Mouse (Mus musculus) left cerebral cortex, postnatal 25 days (tissue): ENCODE measurements around the gene Txndc17. TPM values are rescaled to one million over a fixed set of nuclear protein-coding genes. Genes with fewer than 3 reads are reported as not detected.
"Not testable (repeated sequence)": the region's sequence is repeated elsewhere in the genome, so short reads cannot be mapped to it uniquely, and the experiment has no call there.

ENCODE experiments used
- DNase-seq, 2 experiments: peaks; one replicate each; pipeline ENCODE4 v3.0.0; 2022; ENCODE audit warnings: low spot score in 2 of 2, mixed read lengths in 1 of 2
- intact Hi-C: fragments of 180-260 bp; cut with DNase I; formaldehyde crosslinking; loops from one replicate; pipeline ENCODE4 v1.15.1; 2025
- total RNA-seq, 2 experiments: library from RNA; stranded (reverse); gene quantifications; 2 replicates each; pipeline ENCODE4 v1.2.3; 2021

The Txndc17 gene
- 10 to 100 TPM; 30.6 to 32.3 TPM for total RNA-seq

- intact Hi-C loops, result loop anchor here (2.0 kb wide), 1 partner anchor 155 kb away; no protein-coding TSS in a partner anchor
- DNase-seq, result peak; percentile 89 to 93
Observed at GRCm38 (mm10) chr11:72207204-72207833, at the start of gene Txndc17, which contains the start of gene 4933427D14Rik. Gene Txndc17 (plus strand): TSS chr11:72207547. Gene 4933427D14Rik (minus strand): TSS chr11:72207459.

- intact Hi-C loops, result no loop called here
- DNase-seq, result no peak
Observed at GRCm38 (mm10) chr11:72163198-72163597, 44.1 kb upstream of the Txndc17 start.

- intact Hi-C loops, result no loop called here
- DNase-seq, result no peak
Observed at GRCm38 (mm10) chr11:72169871-72170270, 37.5 kb upstream of the Txndc17 start.

GRCm38 (mm10) chr11:72171906-72172305 is 35.4 kb upstream of the Txndc17 start:
- intact Hi-C loops, DNase-seq: not testable (repeated sequence)

- intact Hi-C loops, result no loop called here
- no peak for DNase-seq
Observed at GRCm38 (mm10) chr11:72173506-72173905, 33.8 kb upstream of the Txndc17 start.

GRCm38 (mm10) chr11:72174721-72175120 is 32.6 kb upstream of the Txndc17 start:
- intact Hi-C loops, result no loop called here
- DNase-seq, result no peak

- intact Hi-C loops, result no loop called here
- DNase-seq, result no peak
Observed at GRCm38 (mm10) chr11:72175966-72176365, 31.4 kb upstream of the Txndc17 start.

GRCm38 (mm10) chr11:72176553-72176952 is 30.8 kb upstream of the Txndc17 start:
- intact Hi-C loops, result no loop called here
- peak in 1 of 2 experiments; percentile 44 for DNase-seq

GRCm38 (mm10) chr11:72180556-72180955 is 26.8 kb upstream of the Txndc17 start:
- intact Hi-C loops, result no loop called here
- DNase-seq, result no peak

- no peak for DNase-seq
- intact Hi-C loops, result no loop called here
Observed at GRCm38 (mm10) chr11:72181136-72181535, 26.2 kb upstream of the Txndc17 start.

GRCm38 (mm10) chr11:72184252-72184651 is 23.1 kb upstream of the Txndc17 start:
- intact Hi-C loops, result no loop called here
- DNase-seq, result peak in 1 of 2 experiments; percentile 47

GRCm38 (mm10) chr11:72190857-72191256 is 16.5 kb upstream of the Txndc17 start:
- intact Hi-C loops, result no loop called here
- DNase-seq, result no peak

- intact Hi-C loops, result no loop called here
- no peak for DNase-seq
Observed at GRCm38 (mm10) chr11:72194259-72194658, 13.1 kb upstream of the Txndc17 start.

- intact Hi-C loops, result no loop called here
- DNase-seq, result no peak
Observed at GRCm38 (mm10) chr11:72196506-72196905, 10.8 kb upstream of the Txndc17 start.

- intact Hi-C loops, result no loop called here
- DNase-seq, result no peak
Observed at GRCm38 (mm10) chr11:72203440-72203839, 3.9 kb upstream of the Txndc17 start.

- DNase-seq, result peak in 1 of 2 experiments; percentile 61
- intact Hi-C loops, result no loop called here
Observed at GRCm38 (mm10) chr11:72205256-72205655, 2.1 kb upstream of the Txndc17 start.

GRCm38 (mm10) chr11:72206341-72207203 is 775 bp upstream of the Txndc17 start, which contains the start of gene Gm43951:
Gene Gm43951 (minus strand): TSS chr11:72206840.
- intact Hi-C loops, result loop anchor here (2.0 kb wide), 1 partner anchor 154 kb away; no protein-coding TSS in a partner anchor
- peak in 1 of 2 experiments; percentile 53 for DNase-seq

GRCm38 (mm10) chr11:72207834-72208377 is 559 bp downstream of the Txndc17 start:
- intact Hi-C loops, result loop anchor here (2.0 kb wide), 1 partner anchor 155 kb away; no protein-coding TSS in a partner anchor
- no peak for DNase-seq

GRCm38 (mm10) chr11:72214591-72215409 is 7.5 kb downstream of the Txndc17 start:
- DNase-seq, result peak; percentile 95 to 98
- intact Hi-C loops, result no loop called here
